Mouse (Mus musculus): ENCODE measurements at regions not wholly inside any gene's neighbourhood (a gene's known extent, or its start where the extent isn't known, plus 50 kb on each side); places are given as distances from the start of the nearest gene placed in this dataset.

GRCm38 (mm10) chr13:117334125-117334524 is 113.2 kb upstream of the Gm17509 start:
- DNase-seq: peak; percentile 4

GRCm38 (mm10) chr13:117334539-117334938 is 113.7 kb upstream of the Gm17509 start:
- no peak for DNase-seq

- DNase-seq: no peak
Observed at GRCm38 (mm10) chr13:117381086-117381595, 160.3 kb upstream of the Gm17509 start.

- no peak for DNase-seq
Observed at GRCm38 (mm10) chr13:117383480-117384137, 162.7 kb upstream of the Gm17509 start.

- no peak for DNase-seq
Observed at GRCm38 (mm10) chr13:117390287-117390686, 169.4 kb upstream of the Gm17509 start.

- no peak for DNase-seq
Observed at GRCm38 (mm10) chr13:117393488-117393887, 172.6 kb upstream of the Gm17509 start.

- DNase-seq: no peak
Observed at GRCm38 (mm10) chr13:117401245-117401644, 180.4 kb upstream of the Gm17509 start.

GRCm38 (mm10) chr13:117409940-117410339 is 189.1 kb upstream of the Gm17509 start:
- peak; percentile 17 for DNase-seq

- no peak for DNase-seq
Observed at GRCm38 (mm10) chr13:117413616-117414015, 188.5 kb upstream of the Hcn1 start.

- DNase-seq: no peak
Observed at GRCm38 (mm10) chr13:117423558-117423957, 178.6 kb upstream of the Hcn1 start.

- DNase-seq: no peak
Observed at GRCm38 (mm10) chr13:117425015-117425414, 177.1 kb upstream of the Hcn1 start.

GRCm38 (mm10) chr13:117467407-117467806 is 134.7 kb upstream of the Hcn1 start:
- DNase-seq: no peak

GRCm38 (mm10) chr13:117472726-117473125 is 129.4 kb upstream of the Hcn1 start:
- DNase-seq: no peak

- no peak for DNase-seq
Observed at GRCm38 (mm10) chr13:117482624-117483023, 119.5 kb upstream of the Hcn1 start.

- no peak for DNase-seq
Observed at GRCm38 (mm10) chr13:117508746-117509145, 93.4 kb upstream of the Hcn1 start.

- DNase-seq: peak; percentile 11
Observed at GRCm38 (mm10) chr13:117550108-117550507, 52.0 kb upstream of the Hcn1 start.
